Mouse (Mus musculus): ENCODE results near the gene Plp1. TPM values are rescaled to one million over a fixed set of nuclear protein-coding genes. Genes with fewer than 3 reads are reported as not detected.

Gene Plp1
- polyA plus RNA-seq (2014; fragmentation: Nextera tagmentation; extraction: Ambion mirVana): 6.8 and 7.4 TPM in 2 replicates

DNA sequence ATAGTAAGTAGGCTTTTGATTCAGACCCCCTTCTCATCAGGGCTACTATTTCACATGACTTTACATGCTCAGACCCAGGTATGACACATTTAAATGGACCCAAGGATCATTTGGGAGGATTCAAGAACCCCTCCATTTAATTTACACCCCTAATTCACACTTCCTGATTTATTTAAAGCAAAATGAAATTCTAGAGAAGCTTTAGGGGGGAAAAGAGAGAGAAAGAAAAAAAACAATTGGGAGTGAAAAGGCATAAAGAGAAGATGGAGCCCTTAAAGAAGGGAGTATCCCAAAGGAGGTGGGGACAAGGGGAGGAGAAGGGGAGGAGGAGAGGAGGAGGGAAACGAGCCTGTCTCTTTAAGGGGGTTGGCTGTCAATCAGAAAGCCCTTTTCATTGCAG, at the start of gene Plp1:
TSS of gene Plp1 (plus strand) at position 301 of the 400 bp plus-strand sequence.
- Histone ChIP-seq H3K27me3 (ENCODE audit: control insufficient read depth, insufficient read depth, low read length) (no peaks in the 10 kb centered on the region), H3K9me3 (ENCODE audit: control insufficient read depth, low read length) (no peaks in the 10 kb centered on the region), H3K4me3 (ENCODE audit: low read depth, low read length) (no peak within 1 kb of the TSS), H3K4me1 (replicated peaks; ENCODE audit: control insufficient read depth, insufficient read depth, low read length) (no peaks in the 10 kb centered on the region), H3K4me2 (ENCODE audit: low read depth, low read length, severe bottlenecking) (no peak within 1 kb of the TSS), H3K9ac (ENCODE audit: low read length) (no peak within 1 kb of the TSS), H3K27ac (ENCODE audit: low read depth, low read length) (no peak within 1 kb of the TSS), H3K36me3 (ENCODE audit: control insufficient read depth, insufficient read depth, low read length) (no peaks in the 10 kb centered on the region)
- no peak for DNase-seq (ENCODE audit: low spot score)
- no peak for ATAC-seq (replicated peaks; ENCODE audit: low FRiP score)
- 15% methylated on average over 1 of the region's 1 CpGs for WGBS

DNA sequence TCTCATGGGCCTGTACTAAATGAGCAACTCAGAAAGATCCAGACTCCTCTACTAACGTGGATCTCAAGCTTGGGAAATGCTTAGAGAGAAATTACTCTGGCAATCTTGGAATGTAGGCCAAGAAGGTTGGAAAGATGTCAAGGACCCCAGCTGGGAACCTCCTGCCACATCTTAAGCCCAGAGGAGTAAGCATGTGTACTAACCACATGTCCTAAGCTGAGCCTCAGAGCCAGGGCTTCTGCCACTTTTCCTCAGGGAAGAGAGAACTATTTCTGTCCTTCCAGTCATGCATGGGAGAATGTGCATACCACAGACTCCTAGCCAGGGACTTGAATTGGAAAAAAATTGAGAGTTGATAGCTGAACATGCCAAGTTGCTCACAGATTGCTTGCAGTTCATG, 49.4 kb upstream of the Plp1 start:
- H3K27me3 ChIP-seq (ENCODE audit: control insufficient read depth, insufficient read depth, low read length): no peaks in the 10 kb centered on the region
- WGBS: 72% methylated on average over 1 of the region's 1 CpGs
- H3K4me2 ChIP-seq (ENCODE audit: low read depth, low read length, severe bottlenecking): no peak overlapping the region
- no peaks in the 10 kb centered on the region for H3K4me1 ChIP-seq (replicated peaks; ENCODE audit: control insufficient read depth, insufficient read depth, low read length)
- no peak overlapping the region for H3K4me3 ChIP-seq (ENCODE audit: low read depth, low read length)
- DNase-seq (ENCODE audit: low spot score) (no peak), ATAC-seq (replicated peaks; ENCODE audit: low FRiP score) (no peak)
- no peaks in the 10 kb centered on the region for H3K9me3 ChIP-seq (ENCODE audit: control insufficient read depth, low read length)
- no peaks in the 10 kb centered on the region for H3K36me3 ChIP-seq (ENCODE audit: control insufficient read depth, insufficient read depth, low read length)
- H3K9ac ChIP-seq (ENCODE audit: low read length): no peak overlapping the region
- H3K27ac ChIP-seq (ENCODE audit: low read depth, low read length): no peak overlapping the region

DNA sequence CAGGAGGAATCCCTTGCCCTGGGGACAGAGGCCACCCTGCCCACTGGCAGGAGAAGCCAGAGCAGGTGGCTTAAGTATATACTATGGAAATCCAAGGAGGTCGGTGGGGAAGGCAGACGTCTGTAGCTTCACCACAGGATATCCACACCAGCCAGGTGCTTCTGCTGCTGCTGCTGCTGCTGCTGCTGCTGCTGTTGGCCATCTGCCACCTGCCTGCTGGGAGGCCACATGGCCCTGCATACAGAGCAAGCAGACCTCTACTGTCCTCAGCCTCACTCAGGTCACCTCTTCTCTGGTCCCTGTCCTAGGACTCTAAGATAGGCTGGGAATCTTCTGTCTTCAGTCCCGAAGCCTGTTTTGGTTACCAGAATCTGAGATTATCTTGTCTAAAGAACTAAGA, 44.4 kb upstream of the Plp1 start:
- H3K27ac ChIP-seq (ENCODE audit: low read depth, low read length): no peak overlapping the region
- no peak overlapping the region for H3K4me2 ChIP-seq (ENCODE audit: low read depth, low read length, severe bottlenecking)
- WGBS: 77% methylated on average over 3 of the region's 3 CpGs
- H3K36me3 ChIP-seq (ENCODE audit: control insufficient read depth, insufficient read depth, low read length): no peaks in the 10 kb centered on the region
- H3K4me1 ChIP-seq (replicated peaks; ENCODE audit: control insufficient read depth, insufficient read depth, low read length): no peaks in the 10 kb centered on the region
- H3K9ac ChIP-seq (ENCODE audit: low read length): no peak overlapping the region
- DNase-seq (ENCODE audit: low spot score) (no peak), ATAC-seq (replicated peaks; ENCODE audit: low FRiP score) (no peak)
- peaks cover 2% of the 10 kb centered on the region; the same call in 1 of the 2 replicates for H3K27me3 ChIP-seq (ENCODE audit: control insufficient read depth, insufficient read depth, low read length)
- no peak overlapping the region for H3K4me3 ChIP-seq (ENCODE audit: low read depth, low read length)
- no peaks in the 10 kb centered on the region for H3K9me3 ChIP-seq (ENCODE audit: control insufficient read depth, low read length)

DNA sequence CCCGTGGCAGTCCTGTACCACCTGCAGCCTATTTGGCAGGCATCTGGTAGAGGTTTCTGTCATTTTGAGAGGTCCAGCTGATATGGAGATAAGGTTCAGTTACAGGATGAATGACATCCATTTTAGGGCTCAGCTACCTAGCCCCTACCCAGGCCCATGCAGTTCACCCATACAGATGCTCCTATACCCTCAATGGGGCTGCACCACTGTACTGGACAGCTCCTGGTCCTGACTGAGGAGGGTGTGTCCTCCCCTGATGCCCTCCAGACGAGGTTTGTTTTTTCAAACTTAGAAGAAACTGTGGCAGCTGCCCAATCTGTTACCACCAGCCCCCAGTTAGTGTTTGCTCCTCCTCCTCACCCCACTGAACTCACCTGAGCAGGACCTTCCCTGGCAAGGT, 43.2 kb upstream of the Plp1 start:
- Histone ChIP-seq H3K4me3 (ENCODE audit: low read depth, low read length) (no peak overlapping the region), H3K4me1 (replicated peaks; ENCODE audit: control insufficient read depth, insufficient read depth, low read length) (no peaks in the 10 kb centered on the region), H3K4me2 (ENCODE audit: low read depth, low read length, severe bottlenecking) (no peak overlapping the region), H3K9me3 (ENCODE audit: control insufficient read depth, low read length) (no peaks in the 10 kb centered on the region), H3K27me3 (ENCODE audit: control insufficient read depth, insufficient read depth, low read length) (peaks cover 2% of the 10 kb centered on the region; the same call in 1 of the 2 replicates), H3K9ac (ENCODE audit: low read length) (no peak overlapping the region), H3K36me3 (ENCODE audit: control insufficient read depth, insufficient read depth, low read length) (no peaks in the 10 kb centered on the region), H3K27ac (ENCODE audit: low read depth, low read length) (no peak overlapping the region)
- DNase-seq (ENCODE audit: low spot score) (no peak), ATAC-seq (replicated peaks; ENCODE audit: low FRiP score) (no peak)
- 72% methylated on average over 2 of the region's 2 CpGs for WGBS

DNA sequence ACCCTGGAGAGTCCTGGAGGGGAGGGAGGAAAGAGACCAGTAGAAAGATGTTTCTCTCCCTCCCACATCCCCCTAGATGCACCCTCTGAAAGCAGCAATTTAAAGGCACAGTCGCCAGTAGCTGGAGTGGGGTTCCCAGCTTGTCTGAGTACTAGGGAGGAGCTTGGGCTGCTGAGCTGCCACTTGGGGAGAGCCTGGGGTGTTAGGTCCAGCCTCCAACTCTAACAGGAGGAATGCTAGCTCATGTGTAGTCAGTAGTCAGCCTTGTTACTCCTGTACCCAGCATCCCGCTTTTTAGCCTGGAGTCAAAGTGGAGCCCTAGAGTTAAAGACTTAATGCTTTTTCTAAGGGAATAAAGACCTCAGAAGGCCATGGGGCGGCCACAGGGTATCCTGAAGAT, 42.4 kb upstream of the Plp1 start, which contains the start of gene Glra4:
TSS of gene Glra4 (minus strand) at position 101 of the 400 bp plus-strand sequence.
- no peak for DNase-seq (ENCODE audit: low spot score)
- Histone ChIP-seq H3K27me3 (ENCODE audit: control insufficient read depth, insufficient read depth, low read length) (peaks cover 2% of the 10 kb centered on the region; the same call in 1 of the 2 replicates), H3K9me3 (ENCODE audit: control insufficient read depth, low read length) (no peaks in the 10 kb centered on the region), H3K9ac (ENCODE audit: low read length) (no peak within 1 kb of the TSS), H3K27ac (ENCODE audit: low read depth, low read length) (no peak within 1 kb of the TSS), H3K4me1 (replicated peaks; ENCODE audit: control insufficient read depth, insufficient read depth, low read length) (no peaks in the 10 kb centered on the region), H3K4me2 (ENCODE audit: low read depth, low read length, severe bottlenecking) (no peak within 1 kb of the TSS), H3K36me3 (ENCODE audit: control insufficient read depth, insufficient read depth, low read length) (no peaks in the 10 kb centered on the region), H3K4me3 (ENCODE audit: low read depth, low read length) (no peak within 1 kb of the TSS)
- WGBS: 73% methylated on average over 3 of the region's 3 CpGs
- ATAC-seq (replicated peaks; ENCODE audit: low FRiP score): no peak

DNA sequence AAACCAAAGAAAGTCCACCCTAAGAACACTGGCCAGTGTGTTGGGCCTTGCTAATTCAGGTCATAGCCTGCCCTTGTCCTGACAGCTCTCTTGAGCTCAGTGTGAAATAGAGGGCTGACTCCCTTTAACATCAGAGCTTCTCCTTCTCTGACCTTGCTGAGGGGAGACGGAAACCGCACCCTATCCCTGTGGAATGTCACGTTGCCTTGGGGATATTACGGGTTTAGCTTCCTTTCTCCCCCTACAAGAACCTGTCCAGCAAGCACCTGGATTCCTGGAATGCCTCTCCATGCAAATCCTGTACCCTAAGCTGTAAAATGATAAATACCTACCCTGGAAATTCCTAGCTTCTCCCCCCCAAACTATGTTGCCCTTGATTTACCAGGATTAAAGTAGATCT, 33.0 kb upstream of the Plp1 start:
- no peak for DNase-seq (ENCODE audit: low spot score)
- ATAC-seq (replicated peaks; ENCODE audit: low FRiP score): no peak
- Histone ChIP-seq H3K27ac (ENCODE audit: low read depth, low read length) (no peak overlapping the region), H3K9me3 (ENCODE audit: control insufficient read depth, low read length) (no peaks in the 10 kb centered on the region), H3K36me3 (ENCODE audit: control insufficient read depth, insufficient read depth, low read length) (no peaks in the 10 kb centered on the region), H3K9ac (ENCODE audit: low read length) (no peak overlapping the region), H3K27me3 (ENCODE audit: control insufficient read depth, insufficient read depth, low read length) (no peaks in the 10 kb centered on the region; the same call in 1 of the 2 replicates), H3K4me1 (replicated peaks; ENCODE audit: control insufficient read depth, insufficient read depth, low read length) (no peaks in the 10 kb centered on the region), H3K4me2 (ENCODE audit: low read depth, low read length, severe bottlenecking) (no peak overlapping the region), H3K4me3 (ENCODE audit: low read depth, low read length) (no peak overlapping the region)
- 85% methylated on average over 4 of the region's 4 CpGs for WGBS

DNA sequence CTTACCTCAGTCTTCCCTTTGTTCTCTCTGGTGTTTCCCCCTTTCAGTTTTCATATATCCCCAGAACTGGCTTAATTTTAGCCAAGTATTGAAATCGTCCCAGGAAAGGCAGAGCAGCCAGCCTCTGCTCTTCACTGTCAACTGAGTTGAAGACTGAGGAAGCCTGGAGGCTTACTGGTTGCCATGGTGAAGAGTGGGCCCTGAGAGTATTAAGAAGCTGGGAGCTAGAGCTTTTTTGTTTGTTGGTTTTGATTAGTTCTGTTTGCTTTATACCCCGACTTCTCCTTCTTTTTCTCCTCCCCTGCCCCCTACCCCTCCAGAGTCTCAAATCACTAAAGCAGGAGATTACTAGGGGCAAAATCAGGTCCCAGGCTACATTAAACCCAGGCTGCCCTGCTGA, 25.2 kb upstream of the Plp1 start:
- Histone ChIP-seq H3K36me3 (ENCODE audit: control insufficient read depth, insufficient read depth, low read length) (no peaks in the 10 kb centered on the region), H3K27ac (ENCODE audit: low read depth, low read length) (no peak overlapping the region), H3K4me2 (ENCODE audit: low read depth, low read length, severe bottlenecking) (no peak overlapping the region), H3K4me3 (ENCODE audit: low read depth, low read length) (no peak overlapping the region), H3K27me3 (ENCODE audit: control insufficient read depth, insufficient read depth, low read length) (no peaks in the 10 kb centered on the region), H3K9ac (ENCODE audit: low read length) (no peak overlapping the region), H3K4me1 (replicated peaks; ENCODE audit: control insufficient read depth, insufficient read depth, low read length) (no peaks in the 10 kb centered on the region), H3K9me3 (ENCODE audit: control insufficient read depth, low read length) (no peaks in the 10 kb centered on the region)
- ATAC-seq (replicated peaks; ENCODE audit: low FRiP score) (peak; percentile 49), DNase-seq (ENCODE audit: low spot score) (no peak)
- 21% methylated on average over 2 of the region's 2 CpGs for WGBS

DNA sequence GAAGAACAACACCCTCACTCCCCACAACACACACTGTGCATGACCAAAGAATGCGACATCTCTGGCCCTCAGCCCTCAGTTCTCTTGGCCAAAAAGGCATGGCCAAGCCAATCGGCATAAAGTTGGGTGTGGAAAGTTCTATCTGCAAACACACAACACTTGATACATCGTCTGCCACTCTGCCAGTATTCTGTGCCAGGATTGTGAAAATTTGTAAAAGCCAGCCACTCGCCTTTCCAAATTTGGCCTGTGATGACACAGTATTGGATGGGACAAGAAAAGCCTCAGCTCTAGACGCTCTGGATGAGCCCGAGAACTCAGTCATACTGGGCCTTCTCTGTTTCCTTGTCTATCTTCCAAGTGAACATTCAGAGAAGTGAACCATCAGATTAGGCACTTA, 2.7 kb upstream of the Plp1 start:
- DNase-seq (ENCODE audit: low spot score): no peak
- ATAC-seq (replicated peaks; ENCODE audit: low FRiP score): peak; percentile 27; the same call in 1 of the 2 replicates
- no peak overlapping the region for H3K4me3 ChIP-seq (ENCODE audit: low read depth, low read length)
- H3K9me3 ChIP-seq (ENCODE audit: control insufficient read depth, low read length): no peaks in the 10 kb centered on the region
- no peaks in the 10 kb centered on the region for H3K27me3 ChIP-seq (ENCODE audit: control insufficient read depth, insufficient read depth, low read length)
- 86% methylated on average over 6 of the region's 6 CpGs for WGBS
- H3K9ac ChIP-seq (ENCODE audit: low read length): no peak overlapping the region
- H3K4me2 ChIP-seq (ENCODE audit: low read depth, low read length, severe bottlenecking): no peak overlapping the region
- H3K36me3 ChIP-seq (ENCODE audit: control insufficient read depth, insufficient read depth, low read length): no peaks in the 10 kb centered on the region
- H3K4me1 ChIP-seq (replicated peaks; ENCODE audit: control insufficient read depth, insufficient read depth, low read length): no peaks in the 10 kb centered on the region
- H3K27ac ChIP-seq (ENCODE audit: low read depth, low read length): no peak overlapping the region

DNA sequence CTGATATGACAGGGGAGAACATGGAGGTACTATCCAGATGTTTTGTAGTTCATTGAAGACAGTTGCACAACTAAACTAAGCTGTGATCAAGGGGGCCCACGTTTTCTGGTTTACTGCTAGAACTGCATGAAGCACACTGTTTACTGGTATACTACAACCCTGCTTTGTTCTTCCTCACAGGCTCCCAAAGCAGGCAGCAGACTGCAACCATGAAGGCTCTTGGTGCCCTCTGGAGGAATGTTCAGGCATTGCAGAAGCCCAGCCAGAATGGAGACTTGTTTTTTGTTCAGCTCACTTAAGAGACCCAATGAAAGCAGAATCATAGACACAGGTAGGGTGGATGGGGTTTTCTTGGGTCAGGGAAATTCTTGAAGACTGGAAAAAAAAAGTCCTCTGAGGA, 2.2 kb upstream of the Plp1 start:
- ATAC-seq (replicated peaks; ENCODE audit: low FRiP score) (peak; percentile 79), DNase-seq (ENCODE audit: low spot score) (peak; percentile 82)
- no peak overlapping the region for H3K4me2 ChIP-seq (ENCODE audit: low read depth, low read length, severe bottlenecking)
- H3K4me3 ChIP-seq (ENCODE audit: low read depth, low read length): no peak overlapping the region
- no peaks in the 10 kb centered on the region for H3K9me3 ChIP-seq (ENCODE audit: control insufficient read depth, low read length)
- no peaks in the 10 kb centered on the region for H3K27me3 ChIP-seq (ENCODE audit: control insufficient read depth, insufficient read depth, low read length)
- H3K9ac ChIP-seq (ENCODE audit: low read length): no peak overlapping the region
- 8% methylated on average over 1 of the region's 1 CpGs for WGBS
- H3K27ac ChIP-seq (ENCODE audit: low read depth, low read length): no peak overlapping the region
- no peaks in the 10 kb centered on the region for H3K4me1 ChIP-seq (replicated peaks; ENCODE audit: control insufficient read depth, insufficient read depth, low read length)
- no peaks in the 10 kb centered on the region for H3K36me3 ChIP-seq (ENCODE audit: control insufficient read depth, insufficient read depth, low read length)

Data from forebrain, embryonic 11.5 days (tissue).